Mouse (Mus musculus): Measurements from ENCODE around the gene Gm5773.
"Not testable (repeated sequence)": the region's sequence is repeated elsewhere in the genome, so short reads cannot be mapped to it uniquely, and the experiment has no call there.

The Gm5773 gene

DNA sequence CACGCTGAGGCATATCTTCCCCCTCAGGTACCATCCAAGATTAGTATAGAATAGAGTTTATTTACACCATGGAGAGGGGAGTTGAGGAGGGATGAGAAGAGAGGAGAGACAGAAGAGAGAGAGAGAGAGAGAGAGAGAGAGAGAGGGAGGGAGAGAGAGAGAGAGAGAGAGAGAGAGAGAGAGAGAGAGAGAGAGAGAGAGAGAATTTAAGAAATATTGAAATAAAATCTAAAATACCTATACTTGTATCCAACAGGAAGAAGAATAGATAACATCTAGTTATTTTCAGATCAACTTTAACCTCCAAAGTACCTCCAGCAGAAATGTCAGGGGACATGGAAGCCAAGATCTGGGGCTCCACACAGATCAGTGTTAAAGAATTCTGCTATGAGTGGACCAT lies at the start of gene Gm5773:
Gene Gm5773 (plus strand): TSS at position 301 of the 400 bp plus-strand sequence.
- DNase-seq (ENCODE audit: low spot score), result not testable (repeated sequence)

DNA sequence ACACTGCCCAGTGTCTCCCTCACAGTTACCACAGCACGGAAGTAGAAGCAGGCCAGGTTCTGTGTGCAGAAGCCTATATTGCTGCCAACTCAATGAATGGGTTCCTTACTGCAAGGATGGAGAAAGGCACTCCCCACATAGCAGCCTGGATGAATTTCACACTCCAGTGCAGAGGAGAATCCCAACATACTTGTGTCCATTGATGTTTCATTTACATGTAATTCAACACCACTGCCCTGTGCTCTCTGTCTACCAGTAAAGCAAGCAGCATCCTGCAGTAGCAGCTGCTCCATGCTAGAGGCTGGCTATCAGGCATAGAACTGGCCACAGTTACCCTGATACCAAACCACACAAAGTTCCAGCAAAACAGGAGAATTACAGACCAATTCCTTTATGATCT lies 27.3 kb upstream of the Gm5773 start:
- DNase-seq (ENCODE audit: low spot score), result not testable (repeated sequence)

DNA sequence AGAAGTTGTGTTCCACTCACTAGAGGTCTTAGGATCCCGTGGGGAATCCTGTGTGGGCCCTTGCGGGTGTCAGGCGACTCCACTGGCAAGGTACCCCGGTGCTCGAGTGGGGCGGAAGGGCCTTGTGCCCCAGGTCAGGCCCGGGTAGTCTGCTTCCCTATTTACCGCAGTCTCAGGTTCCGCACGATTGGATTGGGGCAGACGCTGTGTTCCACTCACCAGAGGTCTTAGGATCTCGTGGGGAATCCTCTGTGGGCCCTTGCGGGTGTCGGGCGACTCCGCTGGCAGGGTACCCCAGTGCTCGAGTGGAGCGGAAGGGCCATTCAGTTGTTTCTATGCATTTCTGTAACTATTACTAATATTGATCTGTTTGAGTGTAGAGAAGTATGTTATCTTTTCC lies 18.8 kb upstream of the Gm5773 start:
- not testable (repeated sequence) for DNase-seq (ENCODE audit: low spot score)

DNA sequence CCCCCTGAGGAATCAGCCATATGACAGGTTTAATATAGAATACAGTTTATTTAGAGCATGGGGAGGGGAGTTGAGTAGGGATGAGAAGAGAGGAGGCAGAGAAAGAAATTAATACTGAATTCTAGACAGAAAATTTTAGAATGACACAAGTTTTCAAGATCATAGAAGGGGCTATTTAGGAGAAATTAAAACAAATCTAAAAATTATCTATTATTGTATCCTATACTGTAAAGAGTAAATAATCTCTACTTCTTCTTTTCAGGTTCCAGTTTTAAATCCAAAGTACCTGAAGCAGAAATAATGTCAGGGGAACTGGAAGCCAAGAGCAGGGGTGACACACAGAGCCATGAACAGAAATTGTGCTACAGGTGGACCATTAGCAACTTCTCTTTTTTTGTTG lies 23.3 kb downstream of the Gm5773 start, which contains the start of gene Tdpoz4:
Gene Tdpoz4 (plus strand): TSS at position 301 of the 400 bp plus-strand sequence.
- DNase-seq (ENCODE audit: low spot score), result not testable (repeated sequence)

DNA sequence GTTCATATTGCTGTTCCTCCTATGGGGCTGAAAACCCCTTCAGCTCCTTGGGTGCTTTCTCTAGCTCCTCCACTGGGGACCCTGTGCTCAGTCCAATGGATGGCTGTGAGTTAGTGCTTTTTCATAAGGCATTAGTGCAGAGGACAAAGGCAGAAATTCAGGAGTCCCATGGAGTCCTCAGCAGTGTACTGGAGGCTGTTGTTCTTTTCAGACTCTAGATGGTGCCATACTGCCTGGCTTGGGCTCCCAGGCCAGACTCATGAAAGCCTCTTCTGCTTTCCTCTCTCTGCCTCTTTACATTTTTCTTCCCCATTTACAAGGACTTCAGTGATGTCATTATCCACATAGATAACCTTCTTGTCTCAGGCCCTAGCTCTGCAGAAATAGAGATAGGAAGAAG lies 40.5 kb downstream of the Gm5773 start:
- not testable (repeated sequence) for DNase-seq (ENCODE audit: low spot score)
